15 mouse cellular contexts compared by ENCODE assay signal in genomic region chr4:54613611-54614010, GRCm38 (mm10).
DNase-seq lines count a peak whose midpoint lies in the region; ATAC-seq and TF ChIP-seq lines count a peak whose summit lies in the region.
"Had no signal": no experiment of that assay in that cellular context is flagged by ENCODE, and none has a peak within 500 bp of the region (broad histone marks: within the 10 kb centered on the region; RNA-seq: fewer than 3 reads in every experiment).

No protein-coding gene starts in this region.

- TF ChIP-seq CTCF in forebrain, postnatal 0 days (IDR thresholded peaks at IDR 0.05; ENCODE audit: low read depth): no peak

- no peak overlapping the region for H3K4me3 ChIP-seq in forebrain, embryonic 11.5 days (ENCODE audit: low read depth, low read length)
- no peak overlapping the region for H3K4me3 ChIP-seq in forebrain, postnatal 0 days (ENCODE audit: low read depth, low read length)
- H3K4me3 ChIP-seq in neural tube, embryonic 11.5 days (ENCODE audit: low read depth, low read length): no peak overlapping the region
- no peak overlapping the region for H3K4me3 ChIP-seq in neural tube, embryonic 15.5 days (replicated peaks)
- no peak overlapping the region for H3K4me3 ChIP-seq in kidney, embryonic 16.5 days (ENCODE audit: low read length)
- H3K4me3 ChIP-seq: heart, embryonic 12.5 days; limb, embryonic 10.5 days; liver, embryonic 13.5 days had no signal

- no peaks in the 10 kb centered on the region for H3K36me3 ChIP-seq in forebrain, embryonic 11.5 days (ENCODE audit: control insufficient read depth, insufficient read depth, low read length)
- H3K36me3 ChIP-seq in forebrain, postnatal 0 days (ENCODE audit: insufficient read depth): no peaks in the 10 kb centered on the region
- no peaks in the 10 kb centered on the region for H3K36me3 ChIP-seq in neural tube, embryonic 11.5 days (ENCODE audit: control insufficient read depth, insufficient read depth, low read length)
- no peaks in the 10 kb centered on the region for H3K36me3 ChIP-seq in neural tube, embryonic 15.5 days
- H3K36me3 ChIP-seq in kidney, embryonic 16.5 days (ENCODE audit: insufficient read depth, low read length): no peaks in the 10 kb centered on the region
- H3K36me3 ChIP-seq: heart, embryonic 12.5 days; limb, embryonic 10.5 days; liver, embryonic 13.5 days had no signal

- H3K27ac ChIP-seq in forebrain, embryonic 11.5 days (ENCODE audit: low read depth, low read length): peak overlapping the region; percentile 59
- no peak overlapping the region for H3K27ac ChIP-seq in forebrain, postnatal 0 days (ENCODE audit: low read depth, low read length)
- H3K27ac ChIP-seq in neural tube, embryonic 11.5 days (ENCODE audit: low read depth, low read length): peak overlapping the region; percentile 28; the same call in 1 of the 2 replicates
- H3K27ac ChIP-seq in neural tube, embryonic 15.5 days (replicated peaks): no peak overlapping the region
- H3K27ac ChIP-seq in kidney, embryonic 16.5 days (ENCODE audit: low read length): 0 out of 2 replicates have a peak overlapping the region, but pooled peaks have one; percentile 43
- H3K27ac ChIP-seq: limb, embryonic 10.5 days; liver, embryonic 13.5 days had no signal

- H3K9ac ChIP-seq in forebrain, embryonic 11.5 days (ENCODE audit: low read length): no peak overlapping the region
- no peak overlapping the region for H3K9ac ChIP-seq in forebrain, postnatal 0 days
- no peak overlapping the region for H3K9ac ChIP-seq in neural tube, embryonic 11.5 days (ENCODE audit: low read length)
- no peak overlapping the region for H3K9ac ChIP-seq in neural tube, embryonic 15.5 days (replicated peaks)
- H3K9ac ChIP-seq in kidney, embryonic 16.5 days (replicated peaks; ENCODE audit: low read length): no peak overlapping the region
- H3K9ac ChIP-seq: heart, embryonic 12.5 days; liver, embryonic 13.5 days had no signal

- peaks cover 3% of the 10 kb centered on the region; the same call in 1 of the 2 replicates for H3K9me3 ChIP-seq in forebrain, embryonic 11.5 days (ENCODE audit: control insufficient read depth, low read length)
- H3K9me3 ChIP-seq in forebrain, postnatal 0 days (ENCODE audit: low read length): no peaks in the 10 kb centered on the region
- H3K9me3 ChIP-seq in neural tube, embryonic 11.5 days (ENCODE audit: control insufficient read depth, low read length): no peaks in the 10 kb centered on the region
- H3K9me3 ChIP-seq in neural tube, embryonic 15.5 days (replicated peaks): no peaks in the 10 kb centered on the region
- H3K9me3 ChIP-seq in kidney, embryonic 16.5 days (ENCODE audit: low read length): no peaks in the 10 kb centered on the region
- H3K9me3 ChIP-seq: heart, embryonic 12.5 days; limb, embryonic 10.5 days; liver, embryonic 13.5 days had no signal

- no peak for ATAC-seq in forebrain, embryonic 11.5 days (replicated peaks; ENCODE audit: low FRiP score)
- no peak for ATAC-seq in forebrain, postnatal 0 days
- 0 out of 2 replicates have a peak, but pooled peaks have one; percentile 35 for ATAC-seq in neural tube, embryonic 11.5 days (ENCODE audit: insufficient read depth, low FRiP score, low TSS enrichment)
- ATAC-seq in neural tube, embryonic 15.5 days (ENCODE audit: low FRiP score): no peak
- peak; percentile 91 for ATAC-seq in kidney, embryonic 16.5 days (ENCODE audit: low FRiP score, low TSS enrichment)
- ATAC-seq: intestine, embryonic 16.5 days had no signal

- 22% methylated on average over 2 of the region's 2 CpGs for WGBS in forebrain, embryonic 11.5 days
- 19% methylated on average over 2 of the region's 2 CpGs for WGBS in forebrain, postnatal 0 days
- WGBS in neural tube, embryonic 11.5 days: 35% methylated on average over 2 of the region's 2 CpGs
- 15% methylated on average over 2 of the region's 2 CpGs for WGBS in neural tube, embryonic 15.5 days
- WGBS in kidney, embryonic 16.5 days: 37% methylated on average over 2 of the region's 2 CpGs

- peak; percentile 49 for DNase-seq in forebrain, embryonic 11.5 days (ENCODE audit: low spot score)
- no peak for DNase-seq in forebrain, postnatal 0 days
- peak; percentile 38 for DNase-seq in neural tube, embryonic 11.5 days (ENCODE audit: low spot score)
- no peak for DNase-seq in layer of hippocampus, postnatal 36 days
- DNase-seq in lung, postnatal 10 days: no peak
- DNase-seq in adrenal gland, postnatal 36 days: no peak
- DNase-seq: adrenal gland, adult 2 months; cerebellum, adult 8-10 months; liver, embryonic 13.5 days; thymus, postnatal 4 days had no signal

- H3K4me1 ChIP-seq in forebrain, embryonic 11.5 days (replicated peaks; ENCODE audit: control insufficient read depth, insufficient read depth, low read length): peaks cover 6% of the 10 kb centered on the region; the same call in 1 of the 2 replicates
- H3K4me1 ChIP-seq in forebrain, postnatal 0 days (ENCODE audit: insufficient read depth): no peaks in the 10 kb centered on the region
- H3K4me1 ChIP-seq in neural tube, embryonic 11.5 days (ENCODE audit: control insufficient read depth, insufficient read depth, low read length): peaks cover 10% of the 10 kb centered on the region
- peaks cover 6% of the 10 kb centered on the region; the same call in 1 of the 2 replicates for H3K4me1 ChIP-seq in neural tube, embryonic 15.5 days
- 0 out of 2 replicates have a peak, but pooled peaks cover 4% of the 10 kb centered on the region for H3K4me1 ChIP-seq in kidney, embryonic 16.5 days (ENCODE audit: insufficient read depth, low read length)
- H3K4me1 ChIP-seq: liver, embryonic 13.5 days had no signal

- no peak overlapping the region for H3K4me2 ChIP-seq in forebrain, embryonic 11.5 days (ENCODE audit: low read depth, low read length, severe bottlenecking)
- no peak overlapping the region for H3K4me2 ChIP-seq in forebrain, postnatal 0 days (ENCODE audit: low read depth)
- H3K4me2 ChIP-seq in neural tube, embryonic 11.5 days (ENCODE audit: low read depth): no peak overlapping the region
- no peak overlapping the region for H3K4me2 ChIP-seq in neural tube, embryonic 15.5 days
- H3K4me2 ChIP-seq in kidney, embryonic 16.5 days (replicated peaks; ENCODE audit: low read depth, low read length): no peak overlapping the region
- H3K4me2 ChIP-seq: heart, embryonic 12.5 days; liver, embryonic 13.5 days had no signal

- no peaks in the 10 kb centered on the region for H3K27me3 ChIP-seq in forebrain, embryonic 11.5 days (ENCODE audit: control insufficient read depth, insufficient read depth, low read length)
- H3K27me3 ChIP-seq in forebrain, postnatal 0 days (ENCODE audit: insufficient read depth, low read length): no peaks in the 10 kb centered on the region
- H3K27me3 ChIP-seq in neural tube, embryonic 11.5 days (ENCODE audit: control insufficient read depth, insufficient read depth, low read length): no peaks in the 10 kb centered on the region
- no peaks in the 10 kb centered on the region for H3K27me3 ChIP-seq in neural tube, embryonic 15.5 days (replicated peaks)
- no peaks in the 10 kb centered on the region for H3K27me3 ChIP-seq in kidney, embryonic 16.5 days (ENCODE audit: insufficient read depth, low read length)
- H3K27me3 ChIP-seq: heart, embryonic 12.5 days; liver, embryonic 13.5 days had no signal

Comparison
In these comparisons a context has a peak if more than half of its experiments do, and no peak if none do; other contexts are left out.
1. ATAC-seq: peak in neural tube, embryonic 11.5 days (single experiment) and kidney, embryonic 16.5 days (single experiment); none in forebrain, embryonic 11.5 days (single experiment), forebrain, postnatal 0 days (single experiment) and neural tube, embryonic 15.5 days (single experiment).
2. DNase-seq: peak in forebrain, embryonic 11.5 days (single experiment) and neural tube, embryonic 11.5 days (single experiment); none in forebrain, postnatal 0 days (single experiment), layer of hippocampus, postnatal 36 days (0 of 2), lung, postnatal 10 days (single experiment) and adrenal gland, postnatal 36 days (0 of 2).
3. H3K27ac ChIP-seq: peak in forebrain, embryonic 11.5 days (single experiment), neural tube, embryonic 11.5 days (single experiment) and kidney, embryonic 16.5 days (single experiment); none in forebrain, postnatal 0 days (single experiment) and neural tube, embryonic 15.5 days (single experiment).